Mouse (Mus musculus): Measurements from ENCODE around the gene Cldn17.

The Cldn17 gene

DNA sequence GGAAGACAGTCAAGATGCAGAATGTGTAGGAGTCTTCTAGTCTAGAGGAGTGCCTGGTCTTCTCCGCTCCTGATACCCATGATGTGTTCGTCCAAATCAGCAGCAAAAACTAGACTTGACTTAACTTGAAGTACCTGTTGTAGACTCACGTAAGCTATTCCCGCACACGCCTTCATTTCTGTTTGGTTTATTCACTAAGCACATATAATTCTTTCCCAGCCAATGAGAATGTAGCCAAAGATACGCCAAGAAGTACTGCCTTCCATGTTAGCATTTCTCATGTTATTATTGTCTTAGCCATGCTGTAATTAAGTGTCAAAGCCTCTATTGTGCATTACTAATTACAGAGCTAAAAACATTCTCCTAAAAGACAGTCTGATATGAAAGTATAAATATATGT, at the start of gene Cldn17:
TSS of gene Cldn17 (minus strand) at position 101 of the 400 bp plus-strand sequence.
- DNase-seq (ENCODE audit: low spot score), result no peak

DNA sequence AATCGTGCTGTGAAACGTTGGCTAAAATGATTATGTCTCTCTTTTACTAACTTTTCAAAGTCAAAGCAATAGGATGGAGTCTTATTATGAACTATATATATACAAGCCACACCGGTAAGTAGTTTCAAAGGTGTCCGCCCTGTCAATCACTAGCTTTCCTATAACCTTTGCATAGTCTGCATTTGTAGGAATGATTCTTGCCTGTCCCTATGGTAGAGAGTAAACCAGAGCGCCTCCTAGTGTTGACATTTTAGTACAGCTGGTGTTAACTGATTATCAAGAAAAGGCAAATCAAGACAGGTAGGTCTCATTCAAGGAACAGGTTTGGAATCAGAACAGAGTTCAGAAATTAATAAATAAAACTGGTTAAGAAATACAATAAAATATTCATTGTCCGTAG, 35.7 kb upstream of the Cldn17 start:
- DNase-seq (ENCODE audit: low spot score), result no peak

DNA sequence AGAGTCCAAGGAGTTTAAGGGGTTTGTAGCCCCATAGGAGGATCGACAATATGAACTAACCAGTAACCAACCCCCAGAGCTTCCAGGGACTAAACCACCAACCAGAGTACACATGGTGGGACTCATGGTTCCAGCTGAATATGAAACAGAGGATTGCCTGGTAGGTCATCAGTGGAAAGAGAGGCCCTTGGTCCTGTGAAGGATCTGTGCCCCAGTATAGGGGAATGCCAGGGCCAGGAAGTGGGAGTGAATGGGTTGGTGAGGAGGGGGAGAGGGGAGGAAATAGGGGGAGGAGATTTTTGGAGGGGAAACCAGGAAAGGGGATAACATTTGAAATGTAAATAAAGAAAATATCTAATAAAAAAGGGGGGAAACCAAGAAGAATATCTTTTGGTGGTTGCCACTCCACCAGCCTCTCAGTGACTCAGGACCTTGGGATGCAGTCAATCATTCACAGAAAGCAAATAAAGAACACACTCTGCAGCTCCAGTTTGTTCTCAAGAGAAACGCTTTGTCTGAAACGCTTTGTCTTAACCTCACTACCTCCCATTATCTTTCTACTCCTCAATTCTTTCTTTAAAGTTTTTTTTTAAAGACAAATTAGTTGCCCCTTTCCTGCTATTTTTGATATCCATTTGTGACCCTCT, 33.2 kb upstream of the Cldn17 start:
- no peak for DNase-seq (ENCODE audit: low spot score)

DNA sequence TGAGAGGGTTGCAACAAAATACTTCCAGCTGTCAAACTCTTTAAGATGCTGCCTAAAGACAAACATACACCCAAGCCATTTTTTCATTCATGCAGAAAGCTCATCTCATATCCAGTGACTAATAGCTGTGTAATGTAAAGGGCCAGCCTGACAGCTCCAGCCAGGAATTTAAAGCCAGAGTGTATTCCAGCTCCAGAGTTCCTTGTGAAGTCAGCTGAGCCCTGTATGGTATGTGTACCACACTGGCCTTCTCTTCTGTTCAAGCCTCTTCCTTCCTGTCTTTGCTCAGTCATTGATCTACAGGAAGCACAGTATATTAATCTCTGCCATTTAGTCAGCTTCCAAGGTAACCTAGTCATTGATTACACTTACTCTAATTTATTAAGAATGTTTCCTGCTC, 4.6 kb upstream of the Cldn17 start:
- DNase-seq (ENCODE audit: low spot score), result no peak

DNA sequence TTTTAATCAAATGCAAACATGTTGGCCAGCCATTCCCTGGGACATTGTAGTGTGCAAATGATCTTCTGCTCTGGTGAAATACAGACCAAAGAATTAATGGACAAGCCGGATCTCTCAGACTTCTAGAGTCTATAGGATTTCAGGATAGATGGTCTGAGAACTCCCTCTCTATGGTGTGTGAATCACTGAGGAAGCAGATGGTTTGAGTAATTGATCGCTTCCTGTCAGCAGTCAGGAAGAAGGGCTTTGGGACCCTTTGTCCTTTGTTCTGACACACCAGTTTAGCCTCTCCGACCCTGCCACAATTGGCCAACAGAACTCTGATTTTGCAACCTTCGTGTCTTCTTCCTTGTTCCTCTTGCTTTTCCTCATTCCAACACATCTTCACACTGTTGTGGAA, 1.4 kb upstream of the Cldn17 start:
- DNase-seq (ENCODE audit: low spot score), result no peak

DNA sequence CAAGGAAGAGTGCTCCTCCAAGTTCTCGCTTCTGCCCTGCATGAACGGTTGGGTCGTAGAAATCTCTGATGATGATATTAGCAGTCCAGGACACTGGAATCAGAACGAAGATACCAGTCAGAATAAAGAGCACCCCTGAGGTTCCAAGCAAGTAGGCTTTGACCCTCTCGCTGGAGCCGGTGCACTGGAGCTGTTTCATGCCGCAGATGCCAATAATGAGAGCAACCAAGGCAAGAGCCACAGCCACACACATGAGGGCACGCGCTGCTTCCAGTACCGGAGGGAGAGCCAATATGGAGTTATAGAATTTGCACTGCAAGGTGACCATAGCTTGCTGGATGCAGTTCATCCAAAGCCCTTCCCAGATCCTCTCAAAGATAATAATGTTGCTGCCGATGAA, 440 bp downstream of the Cldn17 start:
- no peak for DNase-seq (ENCODE audit: low spot score)

DNA sequence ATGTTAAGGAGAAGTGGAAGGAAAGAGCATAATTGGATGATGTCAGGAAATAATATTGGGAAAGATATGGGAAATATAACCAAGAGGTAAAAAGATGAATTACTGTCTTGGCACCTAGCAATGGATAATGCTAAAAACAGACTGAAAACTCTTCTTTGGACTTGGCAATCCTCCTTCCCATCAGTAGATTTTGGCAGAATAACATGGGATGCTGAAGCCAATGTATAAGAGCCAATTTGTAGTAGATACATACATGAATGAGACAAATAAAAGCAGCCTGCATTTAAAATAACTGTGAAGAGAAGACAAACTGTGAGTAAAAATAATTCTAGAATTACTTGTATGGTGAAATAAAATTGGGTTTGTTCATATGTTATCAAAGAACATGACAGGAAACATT, 18.7 kb downstream of the Cldn17 start:
- no peak for DNase-seq (ENCODE audit: low spot score)

DNA sequence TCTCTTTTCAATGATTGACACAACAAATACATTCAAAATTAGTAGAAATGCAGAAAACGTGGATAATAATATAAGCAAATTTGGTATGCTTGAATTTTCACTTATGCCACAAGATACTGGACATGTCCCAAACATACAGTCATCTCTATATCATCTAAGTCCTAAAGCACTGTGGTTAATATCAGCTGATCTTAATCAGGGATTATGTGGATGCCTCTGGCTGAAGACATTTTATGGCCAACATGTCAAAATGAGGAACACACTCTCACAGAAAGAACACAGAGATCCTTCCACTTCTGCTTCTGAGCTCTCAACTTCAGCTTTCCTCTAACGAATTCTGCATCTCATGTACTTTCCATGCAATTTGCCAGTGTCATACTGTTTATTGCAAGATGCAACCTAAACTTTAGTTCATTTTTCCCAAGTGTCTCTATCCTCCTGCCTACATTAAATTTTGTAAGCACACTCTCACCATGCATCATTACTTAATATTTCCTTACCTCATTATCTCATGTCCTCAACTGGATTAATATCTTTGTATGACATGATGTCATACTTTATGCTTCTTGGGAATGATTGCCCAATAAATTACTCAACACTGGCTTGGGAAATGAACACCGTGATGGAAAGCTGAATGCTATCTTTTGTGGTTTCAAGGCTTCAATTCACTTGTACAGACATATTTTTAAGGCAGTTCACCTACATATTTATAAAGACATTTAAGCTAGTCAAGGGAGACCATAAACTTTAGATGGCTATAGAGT, 26.6 kb downstream of the Cldn17 start:
- DNase-seq (ENCODE audit: low spot score), result no peak

DNA sequence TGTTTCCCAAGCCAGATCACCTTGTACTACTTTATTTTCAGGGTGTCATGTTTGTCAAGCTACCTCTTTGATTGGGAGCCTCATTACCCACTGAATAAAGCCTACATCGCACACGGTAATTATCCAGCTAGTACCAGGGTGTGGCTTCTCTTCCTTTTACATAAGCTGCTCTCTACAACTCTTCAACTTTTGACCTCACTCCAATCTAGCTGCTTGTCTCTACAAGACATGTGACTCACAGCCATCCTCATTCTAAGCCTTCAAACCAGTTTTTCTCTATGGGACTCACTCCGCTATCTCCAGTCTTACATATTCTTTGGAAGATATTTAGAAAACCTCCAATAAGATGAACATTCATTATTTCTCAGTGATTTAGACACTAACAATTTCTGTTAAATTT, 43.5 kb downstream of the Cldn17 start:
- no peak for DNase-seq (ENCODE audit: low spot score)

All from urinary bladder, postnatal 10 days (tissue).